Mouse (Mus musculus) thymus, adult 2 months (tissue): ENCODE results near the gene Stk16.

Experiments used
- CTCF ChIP-seq: fragments of 200-500 bp; IDR thresholded peaks from 2 replicates; pipeline ENCODE4 v1.5.1; 2012; ENCODE audit warnings: mild to moderate bottlenecking, control low read depth, low read length, moderate library complexity, borderline replicate concordance; ENCODE audit not compliant: control insufficient read depth, poor library complexity, insufficient read depth; ENCODE audit errors: extremely low read depth
- POLR2A ChIP-seq: fragments of 200-500 bp; IDR thresholded peaks from 2 replicates; pipeline ENCODE4 v1.6.1; 2012; ENCODE audit warnings: mild to moderate bottlenecking, low read length, control low read depth, moderate library complexity; ENCODE audit not compliant: control insufficient read depth, poor library complexity, insufficient read depth; ENCODE audit errors: extremely low read depth

DNA sequence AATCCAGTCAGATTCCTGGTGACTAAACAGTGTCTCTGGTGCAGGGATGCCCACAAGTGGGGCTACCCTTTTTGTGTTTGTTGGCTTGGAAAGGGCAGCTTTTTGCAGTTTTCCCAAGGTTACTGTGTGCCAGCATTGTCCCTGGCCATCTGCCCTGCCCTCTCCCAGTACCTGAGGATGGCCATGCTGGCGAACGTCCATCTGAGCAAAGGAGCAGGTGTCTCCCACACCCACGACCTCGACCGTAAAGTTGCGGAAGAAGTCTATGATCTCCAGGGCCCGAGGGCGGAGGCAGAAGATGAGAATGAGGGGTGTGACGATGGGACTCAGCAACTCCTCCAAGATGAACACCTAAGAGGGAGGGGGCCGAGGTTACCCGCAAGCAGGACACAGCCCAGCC is 25.1 kb upstream of the Stk16 start:
- TF ChIP-seq CTCF (no peak), POLR2A (no peak)
